Mouse (Mus musculus) effector memory CD4-positive, alpha-beta T cell, adult 7 months (primary cell): Measurements from ENCODE around the gene Tcea3. TPM values are rescaled to one million over a fixed set of nuclear protein-coding genes. Genes with fewer than 3 reads are reported as not detected.

ENCODE experiments used
- polyA plus RNA-seq: library from polyadenylated mRNA; unstranded; fragments of 100-300 nt; shearing (Covaris generic); gene quantifications from one replicate; pipeline ENCODE4 v1.2.1, GENCODE M21; 2017

The Tcea3 gene
- not detected for polyA plus RNA-seq

GRCm38 (mm10) chr4:136247729-136248463 lies at the start of gene Tcea3:
Tcea3 (plus strand) TSS chr4:136247729.

GRCm38 (mm10) chr4:136206033-136206893 lies 41.3 kb upstream of the Tcea3 start, which contains the start of gene Asap3:
Asap3 (plus strand) TSS chr4:136206365.

GRCm38 (mm10) chr4:136284455-136284854 lies 36.9 kb downstream of the Tcea3 start, which contains the start of gene Zfp46:
Zfp46 (plus strand) TSS chr4:136284683.

GRCm38 (mm10) chr4:136310229-136311041 lies 62.9 kb downstream of the Tcea3 start, which contains the start of gene Hnrnpr:
Hnrnpr (plus strand) TSS chr4:136310942.

Other genes with a start within 250 kb of the Tcea3 start
- 51.7 TPM for gene Eloa, start 226.0 kb upstream of the Tcea3 start, polyA plus RNA-seq
- gene Rpl11, start 194.3 kb upstream of the Tcea3 start, polyA plus RNA-seq = 306 TPM
- gene Id3, start 104.2 kb upstream of the Tcea3 start, polyA plus RNA-seq = 12.6 TPM
- 2.9 TPM for gene E2f2, start 75.3 kb upstream of the Tcea3 start, polyA plus RNA-seq
- gene Asap3, start 41.4 kb upstream of the Tcea3 start, polyA plus RNA-seq = not detected
- 5.9 TPM for gene Zfp46, start 37.0 kb downstream of the Tcea3 start, polyA plus RNA-seq
- 109 TPM for gene Hnrnpr, start 63.2 kb downstream of the Tcea3 start, polyA plus RNA-seq
- 0.77 TPM for gene Htr1d, start 175.8 kb downstream of the Tcea3 start, polyA plus RNA-seq
- gene 6030445D17Rik, start 214.5 kb downstream of the Tcea3 start, polyA plus RNA-seq = not detected
- 14.3 TPM for gene Luzp1, start 222.0 kb downstream of the Tcea3 start, polyA plus RNA-seq